Mouse (Mus musculus): ENCODE measurements around the gene Tnr. TPM values are rescaled to one million over a fixed set of nuclear protein-coding genes. Genes with fewer than 3 reads are reported as not detected.

Tnr gene
- polyA plus RNA-seq, 1 experiment from 2014 or later = 0.01 TPM

DNA sequence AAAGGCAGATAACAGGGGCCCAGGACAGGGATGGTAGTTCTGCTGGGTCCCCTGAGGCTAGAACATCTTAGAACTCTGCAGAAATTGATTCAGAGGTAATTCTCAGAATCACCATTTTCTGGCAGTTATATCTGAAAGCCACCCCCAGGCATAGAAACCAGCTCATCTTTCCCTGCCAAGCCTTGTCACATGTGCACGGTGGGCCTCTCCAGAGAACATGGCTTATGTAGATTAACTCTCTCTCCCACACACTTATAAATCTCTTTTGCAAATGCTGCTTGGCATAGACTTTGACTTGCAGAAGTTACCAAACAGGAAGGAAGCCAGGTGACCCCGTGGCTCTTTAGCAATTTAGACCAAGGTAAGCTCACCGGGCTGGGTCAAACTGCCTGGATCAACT, 215.9 kb downstream of the Tnr start:
- no peak for ATAC-seq (ENCODE audit: low read depth)
- Histone ChIP-seq H3K27me3 (no peaks in the 10 kb centered on the region), H3K9ac (no peak overlapping the region), H3K4me1 (replicated peaks) (no peaks in the 10 kb centered on the region), H3K27ac (no peak overlapping the region), H3K4me3 (replicated peaks) (no peak overlapping the region), H3K4me2 (no peak overlapping the region), H3K36me3 (no peaks in the 10 kb centered on the region), H3K9me3 (replicated peaks) (no peaks in the 10 kb centered on the region)
- DNase-seq = no peak
- whole genome bisulfite sequencing (ENCODE audit: insufficient replicate concordance) = 35% methylated on average over 3 of the region's 3 CpGs

GRCm38 (mm10) chr1:159741237-159742002, 217.9 kb downstream of the Tnr start:
- no peak overlapping the region for H3K4me2 ChIP-seq
- H3K9me3 ChIP-seq (replicated peaks) = no peaks in the 10 kb centered on the region
- no peaks in the 10 kb centered on the region for H3K4me1 ChIP-seq (replicated peaks)
- no peak overlapping the region for H3K4me3 ChIP-seq (replicated peaks)
- WGBS (ENCODE audit: insufficient replicate concordance) = 56% methylated on average over 3 of the region's 3 CpGs
- H3K27ac ChIP-seq = no peak overlapping the region
- DNase-seq = no peak
- no peaks in the 10 kb centered on the region for H3K27me3 ChIP-seq
- no peak overlapping the region for H3K9ac ChIP-seq
- no peaks in the 10 kb centered on the region for H3K36me3 ChIP-seq
- no peak for ATAC-seq (ENCODE audit: low read depth)

DNA sequence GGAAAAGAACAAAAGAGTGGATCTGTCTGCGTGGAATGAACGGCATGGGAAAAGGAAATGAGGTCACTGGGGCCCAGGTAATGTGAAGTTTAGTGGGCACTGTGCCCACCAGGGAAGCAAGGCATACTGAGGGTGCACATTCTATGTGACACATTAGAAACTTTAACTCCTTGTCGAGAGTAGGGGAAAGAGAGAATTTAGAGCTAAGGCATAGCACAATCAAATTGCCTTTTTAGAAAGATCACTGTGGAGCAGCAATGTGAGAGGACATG, 218.4 kb downstream of the Tnr start:
- H3K36me3 ChIP-seq = no peaks in the 10 kb centered on the region
- H3K4me1 ChIP-seq (replicated peaks) = no peaks in the 10 kb centered on the region
- H3K4me3 ChIP-seq (replicated peaks) = no peak overlapping the region
- WGBS (ENCODE audit: insufficient replicate concordance) = 58% methylated on average over 3 of the region's 3 CpGs
- H3K27ac ChIP-seq = no peak overlapping the region
- no peaks in the 10 kb centered on the region for H3K27me3 ChIP-seq
- H3K4me2 ChIP-seq = no peak overlapping the region
- DNase-seq (no peak), ATAC-seq (ENCODE audit: low read depth) (no peak)
- no peaks in the 10 kb centered on the region for H3K9me3 ChIP-seq (replicated peaks)
- H3K9ac ChIP-seq = no peak overlapping the region

- H3K36me3 ChIP-seq = no peaks in the 10 kb centered on the region
- H3K4me1 ChIP-seq (replicated peaks) = no peaks in the 10 kb centered on the region
- H3K27ac ChIP-seq = no peak overlapping the region
- 54% methylated on average over 2 of the region's 2 CpGs for WGBS (ENCODE audit: insufficient replicate concordance)
- ATAC-seq (ENCODE audit: low read depth) (no peak), DNase-seq (no peak)
- H3K4me3 ChIP-seq (replicated peaks) = no peak overlapping the region
- no peaks in the 10 kb centered on the region for H3K27me3 ChIP-seq
- H3K4me2 ChIP-seq = no peak overlapping the region
- no peaks in the 10 kb centered on the region for H3K9me3 ChIP-seq (replicated peaks)
- no peak overlapping the region for H3K9ac ChIP-seq
Observed at GRCm38 (mm10) chr1:159743744-159744253, 220.2 kb downstream of the Tnr start.

DNA sequence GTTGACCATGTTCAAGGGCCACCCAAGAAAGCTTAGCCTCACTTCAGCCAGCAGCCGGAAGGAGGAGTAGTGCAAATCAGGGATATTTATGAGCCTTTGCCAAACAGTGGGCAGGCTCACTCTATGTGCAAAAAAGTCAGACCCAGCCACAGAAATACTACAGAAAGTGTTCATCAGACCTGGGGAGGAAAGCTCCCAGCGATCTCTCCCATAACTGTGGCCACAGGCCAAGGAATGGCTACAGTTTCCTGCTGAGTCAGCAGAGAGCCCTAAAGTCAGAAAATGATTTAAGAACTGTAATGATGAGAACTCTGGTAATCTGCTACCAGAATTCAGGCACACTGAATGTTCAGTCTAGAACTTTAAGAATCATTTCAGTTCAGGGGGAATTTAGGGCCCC, 221.7 kb downstream of the Tnr start:
- Histone ChIP-seq H3K4me1 (replicated peaks) (no peaks in the 10 kb centered on the region), H3K9me3 (replicated peaks) (no peaks in the 10 kb centered on the region), H3K4me2 (no peak overlapping the region), H3K27ac (no peak overlapping the region), H3K36me3 (no peaks in the 10 kb centered on the region), H3K4me3 (replicated peaks) (no peak overlapping the region), H3K27me3 (no peaks in the 10 kb centered on the region), H3K9ac (no peak overlapping the region)
- WGBS (ENCODE audit: insufficient replicate concordance) = 68% methylated on average over 2 of the region's 2 CpGs
- no peak for ATAC-seq (ENCODE audit: low read depth)
- DNase-seq = no peak

DNA sequence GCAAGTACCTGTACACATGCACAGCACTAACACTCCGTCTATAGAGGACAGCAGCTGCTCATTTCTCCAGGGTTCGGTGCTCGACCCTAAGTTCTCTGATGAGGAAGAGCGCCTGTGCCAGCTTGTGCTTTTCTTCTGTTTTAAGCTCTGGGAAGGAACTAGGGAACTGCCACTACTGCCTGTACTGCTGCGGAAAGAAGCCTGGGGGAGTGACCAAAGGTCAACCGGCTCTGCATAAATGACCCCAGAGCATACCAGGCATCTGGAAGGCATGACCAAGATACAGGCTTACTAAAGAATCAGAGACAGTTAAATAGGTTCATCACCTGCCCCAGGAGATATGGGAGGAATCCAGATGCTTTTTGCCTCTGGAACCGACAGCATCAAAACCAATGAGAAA, 224.4 kb downstream of the Tnr start:
- ATAC-seq (ENCODE audit: low read depth) (no peak), DNase-seq (no peak)
- Histone ChIP-seq H3K4me1 (replicated peaks) (no peaks in the 10 kb centered on the region), H3K27me3 (no peaks in the 10 kb centered on the region), H3K9ac (no peak overlapping the region), H3K4me3 (replicated peaks) (no peak overlapping the region), H3K27ac (no peak overlapping the region), H3K36me3 (no peaks in the 10 kb centered on the region), H3K9me3 (replicated peaks) (no peaks in the 10 kb centered on the region), H3K4me2 (no peak overlapping the region)
- 70% methylated on average over 7 of the region's 7 CpGs for WGBS (ENCODE audit: insufficient replicate concordance)

DNA sequence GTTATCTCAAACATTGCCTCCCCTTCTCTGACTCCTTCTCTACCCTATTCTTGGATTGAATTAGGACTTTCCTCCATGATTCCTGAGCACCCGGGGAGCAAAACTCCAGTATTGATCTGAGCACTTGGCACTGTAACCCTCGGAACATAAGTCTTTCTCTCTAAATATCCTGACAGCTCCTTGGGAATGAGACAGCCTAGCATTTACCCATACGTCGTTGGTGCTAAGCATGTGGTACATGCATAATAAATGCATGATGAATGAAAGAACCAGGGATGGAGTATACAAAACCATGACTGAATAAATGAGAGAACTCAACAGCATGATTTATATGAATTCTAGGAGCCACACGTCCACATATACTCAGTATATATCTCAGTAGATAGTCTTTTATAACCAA, 226.8 kb downstream of the Tnr start:
- DNase-seq = no peak
- H3K4me3 ChIP-seq (replicated peaks) = no peak overlapping the region
- no peaks in the 10 kb centered on the region for H3K4me1 ChIP-seq (replicated peaks)
- no peak overlapping the region for H3K9ac ChIP-seq
- no peak overlapping the region for H3K4me2 ChIP-seq
- no peak for ATAC-seq (ENCODE audit: low read depth)
- H3K27ac ChIP-seq = no peak overlapping the region
- H3K27me3 ChIP-seq = no peaks in the 10 kb centered on the region
- no peaks in the 10 kb centered on the region for H3K36me3 ChIP-seq
- no peaks in the 10 kb centered on the region for H3K9me3 ChIP-seq (replicated peaks)
- WGBS (ENCODE audit: insufficient replicate concordance) = 63% methylated on average over 5 of the region's 5 CpGs

DNA sequence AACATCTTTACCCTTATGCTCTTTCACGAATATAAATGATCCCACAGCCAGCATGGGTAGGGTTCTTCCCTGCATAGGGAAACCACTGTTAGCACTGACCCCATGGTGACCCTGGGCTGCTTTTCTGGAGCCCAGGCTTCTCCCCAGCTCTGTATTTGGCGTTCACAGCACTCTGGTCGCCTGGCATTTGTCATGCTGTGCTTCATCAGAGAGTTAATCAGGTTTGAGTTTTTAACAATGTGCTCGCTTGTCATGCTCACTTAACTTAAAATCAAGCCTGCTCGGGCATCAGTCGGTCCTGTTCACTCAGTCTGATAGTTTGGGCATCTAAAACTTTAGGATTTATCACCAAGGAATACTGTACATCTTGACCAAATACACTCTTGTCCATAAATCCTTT, 227.3 kb downstream of the Tnr start:
- ATAC-seq (ENCODE audit: low read depth) (no peak), DNase-seq (no peak)
- no peaks in the 10 kb centered on the region for H3K27me3 ChIP-seq
- no peaks in the 10 kb centered on the region for H3K4me1 ChIP-seq (replicated peaks)
- 40% methylated on average over 6 of the region's 6 CpGs for WGBS (ENCODE audit: insufficient replicate concordance)
- no peaks in the 10 kb centered on the region for H3K36me3 ChIP-seq
- H3K9ac ChIP-seq = no peak overlapping the region
- H3K4me3 ChIP-seq (replicated peaks) = no peak overlapping the region
- no peaks in the 10 kb centered on the region for H3K9me3 ChIP-seq (replicated peaks)
- no peak overlapping the region for H3K4me2 ChIP-seq
- no peak overlapping the region for H3K27ac ChIP-seq

DNA sequence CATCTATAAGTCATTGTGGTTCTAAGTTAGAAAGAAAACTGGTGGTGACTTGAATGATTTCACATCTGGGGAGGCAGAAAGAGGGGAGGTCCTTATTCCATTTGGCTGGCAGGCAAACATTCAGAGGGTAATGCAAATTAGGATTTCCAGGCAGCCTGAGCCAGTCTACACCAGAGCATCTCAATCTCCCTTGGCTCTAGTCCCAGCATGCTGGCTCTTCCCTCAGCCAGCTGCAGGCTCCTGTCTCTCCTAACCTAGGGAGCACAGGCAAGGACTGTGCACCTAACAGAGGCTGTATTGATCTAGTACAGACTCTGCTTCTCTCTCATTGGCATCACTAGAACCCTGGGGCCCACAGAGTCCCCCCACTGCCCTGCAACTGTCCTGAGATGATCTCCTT, 237.4 kb downstream of the Tnr start:
- no peak overlapping the region for H3K4me2 ChIP-seq
- H3K27ac ChIP-seq = no peak overlapping the region

GRCm38 (mm10) chr1:159763901-159764300, 240.3 kb downstream of the Tnr start:
- H3K36me3 ChIP-seq = no peaks in the 10 kb centered on the region
- no peak overlapping the region for H3K4me2 ChIP-seq
- H3K4me3 ChIP-seq (replicated peaks) = no peak overlapping the region
- no peaks in the 10 kb centered on the region for H3K9me3 ChIP-seq (replicated peaks)
- no peak overlapping the region for H3K9ac ChIP-seq
- H3K27ac ChIP-seq = no peak overlapping the region
- 67% methylated on average over 2 of the region's 2 CpGs for WGBS (ENCODE audit: insufficient replicate concordance)
- DNase-seq = no peak
- no peak for ATAC-seq (ENCODE audit: low read depth)
- no peaks in the 10 kb centered on the region for H3K4me1 ChIP-seq (replicated peaks)
- no peaks in the 10 kb centered on the region for H3K27me3 ChIP-seq

More for the DNA sequence above, 237.4 kb downstream of the Tnr start:
- Histone ChIP-seq H3K4me1 (replicated peaks) (no peaks in the 10 kb centered on the region), H3K9ac (no peak overlapping the region), H3K27me3 (no peaks in the 10 kb centered on the region), H3K9me3 (replicated peaks) (no peaks in the 10 kb centered on the region), H3K36me3 (no peaks in the 10 kb centered on the region), H3K4me3 (replicated peaks) (no peak overlapping the region)
- DNase-seq (no peak), ATAC-seq (ENCODE audit: low read depth) (no peak)

GRCm38 (mm10) chr1:159764897-159765296, 241.3 kb downstream of the Tnr start:
- no peak for ATAC-seq (ENCODE audit: low read depth)

GRCm38 (mm10) chr1:159769948-159770347, 246.4 kb downstream of the Tnr start:
- ATAC-seq (ENCODE audit: low read depth) = no peak
- H3K9ac ChIP-seq = no peak overlapping the region
- DNase-seq = no peak
- no peak overlapping the region for H3K4me2 ChIP-seq
- no peaks in the 10 kb centered on the region for H3K36me3 ChIP-seq
- no peaks in the 10 kb centered on the region for H3K27me3 ChIP-seq
- no peak overlapping the region for H3K27ac ChIP-seq
- no peaks in the 10 kb centered on the region for H3K9me3 ChIP-seq (replicated peaks)
- no peak overlapping the region for H3K4me3 ChIP-seq (replicated peaks)
- WGBS (ENCODE audit: insufficient replicate concordance) = 61% methylated on average over 6 of the region's 6 CpGs
- H3K4me1 ChIP-seq (replicated peaks) = no peaks in the 10 kb centered on the region

More at GRCm38 (mm10) chr1:159764897-159765296, 241.3 kb downstream of the Tnr start:
- Histone ChIP-seq H3K9ac (no peak overlapping the region), H3K4me2 (no peak overlapping the region), H3K4me3 (replicated peaks) (no peak overlapping the region), H3K9me3 (replicated peaks) (no peaks in the 10 kb centered on the region), H3K4me1 (replicated peaks) (no peaks in the 10 kb centered on the region), H3K27ac (no peak overlapping the region), H3K36me3 (no peaks in the 10 kb centered on the region), H3K27me3 (no peaks in the 10 kb centered on the region)
- 49% methylated on average over 2 of the region's 2 CpGs for WGBS (ENCODE audit: insufficient replicate concordance)
- no peak for DNase-seq

Data from liver, embryonic 13.5 days (tissue).